Mouse (Mus musculus) erythroblast, embryonic 14.5 days (primary cell): ENCODE results near the gene Ninj1.

Experiments
- GATA1 ChIP-seq: IDR thresholded peaks from 2 replicates; pipeline ENCODE4 v1.6.1; 2012; ENCODE audit warnings: low read length, inconsistent platforms, mixed read lengths
- TAL1 ChIP-seq: IDR thresholded peaks from 3 replicates; pipeline ENCODE4 v1.6.1; 2012; ENCODE audit warnings: low read length, inconsistent platforms, mixed read lengths

DNA sequence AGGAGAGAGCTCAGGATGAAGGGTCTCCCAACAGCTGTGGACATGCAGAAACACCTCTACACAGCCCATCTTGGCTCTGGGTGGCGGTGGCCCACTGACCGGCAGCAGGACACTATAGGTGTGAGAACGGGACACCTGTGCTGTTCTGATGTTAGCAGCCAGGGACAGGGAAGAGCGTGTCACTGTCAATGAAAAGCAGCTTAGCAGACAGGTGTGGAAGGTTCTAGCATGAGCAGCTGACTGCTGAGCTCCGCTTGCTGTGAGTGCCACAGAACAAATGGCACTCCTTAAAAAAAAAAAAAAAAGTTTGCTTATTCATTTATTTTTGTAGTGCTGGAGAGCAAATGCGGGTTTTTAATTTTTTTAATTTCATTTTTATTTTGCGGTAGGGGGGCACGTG lies 50.3 kb downstream of the Ninj1 start:
- TF ChIP-seq TAL1 (no peak), GATA1 (no peak)
